Mouse (Mus musculus) yolk sac, embryonic 10.5 days (tissue): ENCODE data around the gene Plxnb2.
A peak's percentile ranks its signal among the peaks of the same experiment; 100 is the strongest.

Experiments used
- DNase-seq: peaks from one replicate; pipeline ENCODE4 v3.0.0-alpha.2; 2017; ENCODE audit warnings: low spot score

Gene Plxnb2

GRCm38 (mm10) chr15:89178954-89179629, 1.5 kb downstream of the Plxnb2 start:
- peak; percentile 92 for DNase-seq

DNA sequence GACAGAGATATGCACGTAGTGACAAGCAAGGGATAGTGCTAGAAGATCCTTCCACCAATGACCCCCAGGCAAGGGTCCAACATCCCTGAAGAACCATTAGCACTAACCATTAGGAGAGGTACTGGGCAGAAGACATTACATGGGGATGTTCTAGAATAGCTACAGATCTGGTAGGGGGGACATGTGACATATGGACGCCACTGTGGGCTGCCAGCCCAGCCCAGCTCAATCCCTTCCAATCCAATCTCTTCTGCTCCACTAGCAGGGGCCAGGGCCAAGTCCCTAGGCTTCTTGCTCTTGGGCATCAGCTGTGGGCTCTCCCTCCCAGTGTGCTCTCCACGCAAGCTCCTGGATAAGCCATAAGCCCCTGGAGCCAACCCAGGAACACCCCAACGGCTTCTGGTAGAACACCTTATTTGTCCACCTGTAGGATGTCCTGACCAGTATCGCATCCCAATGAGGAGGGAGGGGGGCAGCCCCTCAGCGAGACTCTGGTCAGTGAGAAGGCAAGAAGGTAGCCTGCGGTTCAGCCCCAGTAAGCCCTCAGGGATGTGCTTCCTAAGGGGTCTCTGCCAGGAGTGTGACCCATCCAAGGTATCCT, 2.2 kb downstream of the Plxnb2 start:
- DNase-seq, result no peak

- DNase-seq, result peak; percentile 85
Measured at GRCm38 (mm10) chr15:89177576-89178259, 2.9 kb downstream of the Plxnb2 start.

DNA sequence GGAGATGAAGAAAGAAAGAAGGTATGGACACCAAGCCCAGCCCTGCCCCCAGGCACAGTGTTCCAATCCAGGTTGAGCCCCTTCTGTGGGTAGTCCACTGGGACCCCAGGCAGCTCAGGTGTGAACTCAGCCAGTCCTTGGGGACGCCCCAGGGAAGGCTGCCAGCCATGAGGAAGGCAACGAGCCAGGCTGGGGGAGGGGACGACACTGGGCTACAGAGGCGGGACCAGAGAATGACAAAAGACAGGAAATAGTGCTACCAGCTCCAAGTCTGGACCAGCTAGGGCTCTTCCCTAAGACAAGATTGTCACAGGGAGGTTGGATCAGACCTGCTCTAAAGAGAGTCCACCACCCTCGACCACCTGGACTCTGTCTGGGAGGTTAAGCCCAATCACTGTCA, 3.5 kb downstream of the Plxnb2 start:
- DNase-seq, result peak; percentile 72

GRCm38 (mm10) chr15:89175411-89176155, 5.0 kb downstream of the Plxnb2 start:
- no peak for DNase-seq

- no peak for DNase-seq
Measured at GRCm38 (mm10) chr15:89174889-89175339, 5.7 kb downstream of the Plxnb2 start.

DNA sequence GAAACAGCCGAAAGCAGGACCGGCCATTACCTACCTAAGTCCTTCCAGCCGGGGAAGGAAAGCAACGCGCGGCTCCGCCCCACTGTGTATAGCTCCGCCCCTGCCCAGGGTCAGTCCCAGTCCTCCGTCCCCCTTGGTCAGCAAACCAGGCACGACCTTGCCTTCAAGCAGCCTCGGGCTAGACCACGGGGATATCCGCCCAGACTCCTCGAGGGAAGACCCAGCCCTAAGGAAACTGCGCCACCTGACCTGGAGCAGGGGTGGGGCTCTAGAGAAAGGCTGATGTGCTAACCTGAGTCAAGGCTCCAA, 6.7 kb downstream of the Plxnb2 start:
- DNase-seq, result peak; percentile 95

DNA sequence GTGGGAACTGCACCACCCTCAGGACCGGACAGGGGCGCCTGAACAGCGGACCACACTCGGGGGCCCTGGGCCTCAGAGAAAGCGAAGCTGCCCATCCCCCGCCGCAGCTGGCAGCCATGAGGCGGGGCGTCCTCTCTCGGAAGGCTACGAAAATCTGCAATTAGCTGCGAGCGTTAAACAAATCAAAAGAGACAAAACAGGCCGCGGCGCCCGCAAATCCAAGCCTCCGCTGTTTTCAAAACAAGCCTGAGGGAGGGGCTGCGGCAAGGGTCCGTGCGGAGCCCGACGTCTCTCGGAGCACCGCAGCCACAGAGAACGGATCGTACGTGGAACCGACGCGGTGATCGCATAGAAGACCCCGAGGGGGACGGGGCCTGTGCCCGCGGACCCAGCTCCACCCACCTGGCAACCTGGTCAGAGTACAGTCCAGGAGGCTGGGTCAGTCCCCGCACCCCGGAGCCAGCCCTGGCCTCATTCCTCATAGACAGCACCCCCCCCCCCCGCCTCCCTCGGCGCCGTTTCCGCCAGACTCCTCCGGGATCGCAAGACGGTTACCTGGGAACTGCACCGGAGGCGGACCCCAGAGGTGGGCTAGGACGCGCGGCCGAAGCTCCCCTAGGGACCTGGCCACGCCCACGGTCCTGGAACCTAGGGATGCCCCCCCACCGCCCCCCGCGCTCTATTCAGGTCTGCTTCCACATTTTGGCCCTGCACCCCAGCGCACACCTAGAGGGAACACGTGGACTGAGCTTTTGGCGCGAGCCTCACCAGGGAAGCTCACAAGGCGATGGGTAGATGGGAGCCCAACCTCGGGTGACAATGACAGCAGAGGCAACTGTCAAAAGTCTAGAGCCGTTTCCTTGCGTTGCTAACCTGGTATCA, 7.3 kb downstream of the Plxnb2 start:
- DNase-seq, result peak; percentile 69

- DNase-seq, result no peak
Measured at GRCm38 (mm10) chr15:89172276-89172935, 8.2 kb downstream of the Plxnb2 start.

GRCm38 (mm10) chr15:89171526-89172051, 9.0 kb downstream of the Plxnb2 start:
- DNase-seq, result no peak

DNA sequence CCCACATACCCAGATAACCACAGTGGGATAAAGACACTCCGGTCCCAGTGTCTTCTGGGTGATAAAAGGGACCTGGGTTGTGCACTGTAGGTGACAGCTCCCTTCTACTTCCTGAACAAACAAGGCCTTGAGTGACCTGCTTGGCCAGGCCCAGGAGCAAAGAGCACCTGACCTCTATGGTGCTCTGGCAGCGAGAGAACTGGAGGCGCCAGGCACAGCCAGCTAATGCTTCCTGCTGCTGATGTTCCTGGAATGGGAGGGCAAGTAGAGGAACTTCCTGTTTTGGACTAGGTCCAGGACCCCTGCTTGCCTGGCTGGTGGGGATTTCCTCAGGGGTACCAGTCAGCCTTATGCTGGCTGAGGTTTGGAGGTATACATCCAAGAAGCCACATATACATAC, 10.5 kb downstream of the Plxnb2 start:
- DNase-seq, result peak; percentile 76

- peak; percentile 90 for DNase-seq
Measured at GRCm38 (mm10) chr15:89169431-89169830, 11.2 kb downstream of the Plxnb2 start.

GRCm38 (mm10) chr15:89168922-89169321, 11.7 kb downstream of the Plxnb2 start:
- DNase-seq, result no peak

DNA sequence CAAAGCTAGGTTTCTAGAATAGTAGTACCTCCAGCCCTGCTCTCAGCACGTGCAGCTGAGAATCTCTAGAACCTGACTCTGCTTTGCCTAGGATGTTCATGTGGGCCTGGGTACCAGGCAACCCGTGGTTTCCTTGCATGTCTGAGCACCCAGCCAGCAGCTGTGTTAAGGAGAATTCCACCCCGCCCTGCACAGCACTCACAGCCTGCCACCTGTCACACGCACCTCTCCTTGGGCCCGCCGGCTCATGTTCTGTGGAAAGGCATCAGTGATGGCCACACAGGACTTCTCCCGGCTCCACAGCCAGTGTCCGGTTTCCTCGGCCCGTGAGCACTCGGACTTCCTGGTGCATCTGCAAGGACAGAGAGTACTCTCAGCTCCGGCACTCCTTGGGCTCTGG, 15.1 kb downstream of the Plxnb2 start:
- DNase-seq, result no peak

GRCm38 (mm10) chr15:89161397-89161796, 19.2 kb downstream of the Plxnb2 start:
- no peak for DNase-seq

- no peak for DNase-seq
Measured at GRCm38 (mm10) chr15:89158516-89158915, 22.1 kb downstream of the Plxnb2 start.

DNA sequence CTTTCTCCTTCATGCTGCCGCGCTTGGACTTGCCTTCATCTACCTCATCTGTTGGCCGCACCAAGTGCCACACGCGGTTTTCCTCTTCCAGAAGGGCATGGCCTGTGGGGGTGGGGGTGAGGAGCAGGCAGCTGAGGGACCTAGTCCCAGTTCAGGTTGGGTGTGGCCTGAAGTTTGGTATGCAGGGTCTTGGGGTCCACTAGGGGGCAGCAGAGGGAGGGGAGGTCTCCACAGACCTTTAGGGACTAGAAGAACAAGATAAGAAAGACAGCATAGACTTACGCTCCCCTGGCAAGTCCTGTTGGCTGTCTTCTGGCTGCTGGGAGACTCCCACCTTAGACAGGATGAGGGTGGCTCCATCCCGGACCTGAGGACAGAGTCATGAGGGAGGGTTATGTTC, 22.6 kb downstream of the Plxnb2 start:
- DNase-seq, result peak; percentile 56

DNA sequence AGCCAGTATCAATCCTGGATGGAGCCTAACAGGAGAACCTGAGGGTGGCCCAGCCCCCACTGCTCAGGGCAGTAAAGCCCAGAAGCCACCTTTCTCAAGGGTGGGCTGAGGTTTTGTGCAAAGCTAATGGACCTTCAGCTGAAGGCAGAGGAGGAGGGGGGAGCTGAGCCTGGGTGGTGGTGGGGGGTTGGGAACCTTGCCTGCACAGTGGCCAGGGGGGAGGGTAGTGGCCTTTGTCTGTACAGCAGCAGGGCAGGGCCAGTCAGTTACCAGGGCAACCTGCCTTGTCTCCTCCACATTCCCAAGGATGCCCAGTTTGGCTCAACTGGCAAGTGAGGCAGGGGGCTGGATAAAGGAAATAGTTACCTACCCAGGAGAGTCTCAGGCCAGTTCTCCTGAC, 28.3 kb downstream of the Plxnb2 start:
- no peak for DNase-seq

DNA sequence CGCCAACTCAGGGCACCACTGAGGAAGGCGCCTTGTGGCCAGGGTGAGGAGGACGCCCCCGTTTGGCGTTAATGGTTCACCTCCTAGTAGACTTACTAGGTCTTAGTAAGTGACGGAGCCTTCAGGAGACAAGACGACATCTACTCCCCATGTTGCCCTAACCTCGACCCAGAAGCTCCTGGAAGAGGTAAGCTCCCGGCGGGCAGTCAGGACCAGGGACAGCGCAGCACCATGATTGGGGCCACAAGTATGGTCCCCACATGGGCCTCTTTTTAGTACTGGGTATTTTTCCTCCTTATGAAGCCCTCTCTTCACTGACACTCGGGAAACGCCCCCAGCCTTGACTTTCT, 30.6 kb downstream of the Plxnb2 start:
- DNase-seq, result peak; percentile 60

DNA sequence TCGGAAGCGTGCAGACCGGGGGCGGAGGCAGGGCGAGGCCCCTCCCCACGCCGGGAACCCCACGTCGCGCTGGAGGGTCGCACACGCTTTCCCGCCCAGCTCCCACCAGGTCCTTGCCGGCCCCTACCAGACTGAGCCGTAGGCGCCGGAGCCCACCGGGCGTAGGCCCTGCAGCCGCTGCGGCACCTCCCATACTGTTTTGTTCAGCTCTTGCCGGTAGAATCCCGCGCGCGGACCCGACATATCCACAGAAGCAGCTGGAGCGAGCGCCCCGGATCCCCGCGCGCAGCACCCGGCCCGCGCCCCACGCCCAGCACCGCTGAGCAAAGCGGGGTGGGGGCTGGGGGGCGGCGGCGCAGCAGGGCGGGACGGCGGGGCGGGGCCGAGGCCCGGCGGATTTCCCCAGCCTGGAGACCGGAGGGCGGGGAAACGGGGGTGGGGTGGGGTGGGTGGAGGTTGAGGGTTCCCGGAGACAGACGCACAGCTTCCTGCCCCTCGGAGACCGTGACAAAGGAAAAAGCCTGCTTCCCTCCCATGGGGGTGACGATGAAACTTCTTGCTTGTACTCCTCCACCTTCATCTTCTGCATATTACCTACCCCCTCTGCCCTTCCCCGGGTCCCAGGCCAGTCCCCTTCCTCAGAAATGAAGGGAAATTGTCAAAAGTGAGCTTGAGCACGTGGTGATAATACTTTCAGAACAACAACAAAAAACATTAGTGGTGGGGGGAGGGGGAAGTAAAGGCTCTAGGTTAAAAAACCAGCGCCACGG, 31.1 kb downstream of the Plxnb2 start, which contains the start of gene Mapk11:
TSS of gene Mapk11 (minus strand) at position 358 of the 770 bp plus-strand sequence.
- peak; percentile 61 for DNase-seq
